Mouse (Mus musculus) inflammation-experienced regulatory T-cells (primary cell): Measurements from ENCODE around the gene Synpo2l. TPM values are rescaled to one million over a fixed set of nuclear protein-coding genes. Genes with fewer than 3 reads are reported as not detected.

ENCODE experiments used
- polyA plus RNA-seq, 2 experiments: library from polyadenylated mRNA; unstranded; fragments of 100-300 nt; shearing (Covaris generic); gene quantifications; one replicate each; pipeline ENCODE4 v1.2.1; 2017

Gene Synpo2l
- under 1 TPM; 0.14 to 0.37 TPM for polyA plus RNA-seq

DNA sequence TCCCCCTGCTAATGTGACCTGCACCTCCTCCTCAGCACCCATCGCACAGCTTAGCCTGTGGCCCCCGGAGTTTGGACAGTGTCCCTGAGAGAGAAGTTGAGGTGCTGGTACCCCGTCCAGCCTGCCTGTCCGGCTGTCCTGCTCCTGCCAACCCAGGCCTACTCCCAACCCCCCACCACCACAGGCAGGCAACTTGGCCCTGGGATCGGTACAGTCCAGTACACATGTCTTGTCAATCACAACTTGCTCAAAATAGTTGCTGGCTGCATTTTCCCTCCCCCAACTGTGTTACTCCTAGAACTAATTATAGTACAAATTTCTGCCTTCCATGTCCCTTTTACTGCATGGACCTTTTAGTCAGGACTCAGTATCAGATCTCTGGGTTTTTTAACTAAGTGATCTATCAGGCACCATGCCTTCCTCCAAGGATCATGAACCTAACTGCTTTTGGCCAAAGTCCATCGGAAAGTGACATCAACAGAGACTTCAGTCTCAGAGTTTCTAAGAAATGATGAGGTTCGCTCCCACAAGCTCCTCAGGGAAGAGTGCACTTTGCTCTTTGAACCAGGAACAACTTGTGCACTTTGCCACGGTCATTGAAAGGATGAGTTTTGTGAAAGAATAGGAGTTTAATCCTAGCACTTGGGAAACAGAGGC lies at the start of gene Synpo2l:
TSS of gene Synpo2l (minus strand) at position 201 of the 657 bp plus-strand sequence.

DNA sequence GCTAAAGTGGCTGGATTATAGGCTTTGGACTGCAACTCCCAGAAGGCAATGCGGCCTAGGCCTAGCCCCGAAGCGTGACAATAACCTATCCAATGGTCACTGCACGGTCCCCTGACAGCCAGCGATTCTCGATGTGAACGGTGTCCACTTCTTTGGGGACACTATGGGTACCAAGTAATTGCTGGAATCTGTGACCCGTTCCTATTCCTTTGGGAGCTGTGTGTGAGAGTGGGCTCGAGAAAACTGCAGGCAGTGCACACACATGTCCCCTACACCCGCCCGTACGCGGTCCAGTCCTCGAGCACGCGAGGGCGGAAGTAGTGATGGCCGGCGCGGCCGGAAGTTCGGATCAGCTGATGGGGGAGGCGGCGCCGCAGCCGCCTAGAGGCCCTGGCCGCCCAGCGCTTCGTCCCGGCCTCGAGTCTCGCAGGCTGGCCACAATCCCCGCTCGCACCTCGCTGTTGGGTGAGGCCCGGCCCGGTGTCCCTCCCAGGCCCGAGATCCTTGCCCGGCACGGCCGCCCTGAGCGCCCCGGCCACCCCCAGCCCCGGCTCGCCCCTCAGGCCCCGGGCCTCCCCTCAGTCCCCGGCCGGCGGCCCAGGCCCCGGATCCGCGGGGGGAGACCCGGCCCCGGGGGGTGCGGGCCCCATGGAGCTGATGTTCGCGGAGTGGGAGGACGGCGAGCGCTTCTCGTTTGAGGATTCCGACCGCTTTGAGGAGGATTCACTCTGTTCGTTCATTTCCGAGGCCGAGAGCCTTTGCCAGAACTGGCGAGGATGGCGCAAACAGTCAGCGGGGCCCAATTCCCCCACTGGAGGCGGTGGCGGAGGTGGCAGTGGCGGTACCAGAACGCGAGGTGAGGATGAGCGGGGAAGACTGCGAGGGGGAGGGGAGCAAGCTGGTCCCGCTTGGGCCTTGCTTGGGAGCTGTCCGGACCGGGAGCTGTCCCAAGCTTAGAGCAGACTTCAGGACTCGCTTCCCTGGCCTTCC lies 39.3 kb upstream of the Synpo2l start, which contains the start of gene Zswim8:
TSS of gene Zswim8 (plus strand) at position 352 of the 990 bp plus-strand sequence.

DNA sequence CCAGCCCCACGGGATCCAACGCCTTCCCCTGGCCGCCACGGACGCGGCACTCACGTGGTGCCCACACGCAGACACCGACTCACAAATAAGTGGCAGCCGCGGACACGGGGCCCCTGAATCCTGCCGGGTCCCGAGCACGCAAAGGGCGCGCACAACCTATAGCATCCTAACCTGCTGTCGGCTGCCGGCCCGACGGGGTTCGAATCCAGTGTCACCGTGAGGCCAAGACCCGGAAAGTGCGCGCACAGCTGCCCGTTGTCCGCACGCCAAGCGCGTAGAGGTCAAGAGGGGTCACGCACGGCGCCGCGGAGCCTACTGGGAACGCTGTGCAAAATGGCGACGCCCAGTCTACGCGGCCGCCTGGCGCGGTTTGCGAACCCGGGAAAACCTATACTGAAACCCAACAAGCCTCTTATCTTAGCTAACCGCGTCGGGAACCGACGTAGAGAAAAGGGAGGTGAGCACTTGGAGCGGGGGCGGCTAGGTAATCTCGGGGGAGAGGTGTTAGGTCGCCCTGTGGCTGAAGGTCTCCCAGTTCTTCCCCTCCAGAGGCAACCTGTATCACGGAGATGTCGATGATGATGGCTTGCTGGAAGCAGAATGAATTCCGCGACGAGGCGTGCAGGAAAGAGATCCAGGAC lies 34.7 kb upstream of the Synpo2l start, which contains the start of gene Chchd1:
TSS of gene Chchd1 (plus strand) at position 266 of the 641 bp plus-strand sequence.

DNA sequence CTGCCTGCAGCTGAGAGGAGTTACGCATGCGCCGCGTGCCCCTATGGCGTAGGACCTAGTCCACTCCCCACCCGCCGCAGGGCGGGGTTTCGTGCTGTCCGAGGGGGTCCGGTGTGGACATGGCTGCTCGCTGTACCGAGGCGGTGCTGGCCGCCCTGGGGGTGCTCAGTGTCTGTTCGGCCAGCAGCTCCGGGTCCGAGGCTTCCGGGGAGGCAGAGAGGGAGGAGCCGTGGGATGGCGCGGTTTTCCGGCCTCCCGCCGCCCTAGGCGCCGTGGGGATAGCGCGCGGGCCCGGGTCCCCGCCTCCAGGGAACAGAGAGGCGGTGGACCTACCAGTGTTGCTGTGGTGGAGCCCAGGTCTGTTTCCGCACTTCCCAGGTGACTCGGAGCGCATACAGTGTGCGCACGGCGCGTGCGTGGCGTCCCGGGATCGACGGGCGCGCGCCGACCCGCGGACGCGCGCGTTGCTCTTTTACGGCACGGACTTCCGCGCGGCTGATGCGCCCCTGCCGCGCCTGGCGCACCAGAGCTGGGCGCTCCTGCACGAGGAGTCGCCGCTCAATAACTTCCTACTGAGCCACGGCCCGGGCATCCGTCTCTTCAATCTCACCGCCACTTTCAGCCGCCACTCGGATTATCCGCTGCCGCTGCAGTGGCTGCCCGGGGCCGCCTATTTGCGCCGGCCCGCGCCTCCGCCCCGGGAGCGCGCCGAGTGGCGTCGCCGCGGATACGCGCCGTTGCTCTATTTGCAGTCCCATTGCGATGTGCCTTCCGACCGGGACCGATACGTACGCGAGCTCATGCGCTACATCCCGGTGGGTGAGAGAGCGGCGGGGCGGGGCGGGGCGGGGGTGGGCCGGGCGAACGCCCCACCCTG lies 27.0 kb upstream of the Synpo2l start, which contains the start of gene Fut11:
TSS of gene Fut11 (plus strand) at position 85 of the 877 bp plus-strand sequence.

DNA sequence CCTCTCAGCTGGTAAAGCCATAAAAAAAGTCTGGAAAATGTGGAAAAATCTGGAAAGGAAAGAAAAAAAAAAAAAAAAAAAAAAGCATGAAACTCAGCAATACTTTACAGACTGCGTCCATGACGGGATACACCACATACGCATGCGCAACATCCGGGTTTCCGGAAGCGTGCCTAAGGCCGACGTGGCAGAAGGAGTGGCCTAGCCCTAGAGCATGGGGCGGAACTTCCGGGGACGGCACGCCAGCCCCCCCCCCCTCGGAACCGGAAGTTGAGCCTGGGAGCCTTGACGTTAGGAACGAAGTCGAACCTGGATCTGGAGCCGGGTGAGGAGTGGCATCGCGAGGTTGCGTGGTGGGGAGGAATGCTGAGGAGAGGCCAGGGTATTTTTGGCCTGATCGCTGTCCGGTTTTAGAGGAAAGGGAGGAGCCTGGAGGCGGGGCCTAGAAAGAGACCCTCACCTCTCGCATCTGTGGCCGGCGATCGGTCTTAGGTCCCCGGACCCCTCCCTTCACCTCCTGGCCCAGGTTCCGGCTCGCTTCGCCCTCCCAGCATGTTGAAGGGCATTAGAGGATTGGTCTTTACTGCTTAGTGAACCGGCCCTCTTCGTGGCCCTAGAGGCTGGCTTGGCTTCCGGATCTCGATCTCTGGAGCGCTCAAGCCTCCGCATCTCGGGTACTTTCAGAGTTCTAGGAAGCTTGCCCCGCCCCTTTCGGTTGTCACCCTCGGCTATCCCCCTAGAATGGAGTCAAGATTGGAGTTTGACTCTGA lies 6.1 kb upstream of the Synpo2l start, which contains the start of gene Sec24c:
TSS of gene Sec24c (plus strand) at position 245 of the 770 bp plus-strand sequence.

DNA sequence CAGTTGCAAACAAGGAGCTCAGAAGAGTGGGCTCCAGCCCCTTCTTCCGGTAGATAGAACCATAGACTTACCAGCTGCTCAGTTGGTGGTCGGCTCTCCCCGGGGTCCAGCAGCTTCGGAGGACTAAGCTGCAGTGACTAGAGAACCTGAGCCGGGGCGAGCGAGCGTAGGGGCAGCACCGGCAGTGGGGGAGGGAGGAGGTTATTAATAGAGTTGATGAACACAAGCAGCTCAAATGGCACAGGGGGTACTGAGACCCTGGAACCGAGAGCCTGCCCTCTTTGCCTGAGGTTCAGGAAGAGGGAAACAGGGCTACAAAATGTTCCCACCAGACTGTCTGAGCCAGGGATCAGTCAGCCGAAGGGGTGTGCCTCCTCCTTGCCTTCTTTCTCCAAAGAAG lies 11.8 kb downstream of the Synpo2l start, which contains the start of gene Myoz1:
TSS of gene Myoz1 (minus strand) at position 180 of the 400 bp plus-strand sequence.

DNA sequence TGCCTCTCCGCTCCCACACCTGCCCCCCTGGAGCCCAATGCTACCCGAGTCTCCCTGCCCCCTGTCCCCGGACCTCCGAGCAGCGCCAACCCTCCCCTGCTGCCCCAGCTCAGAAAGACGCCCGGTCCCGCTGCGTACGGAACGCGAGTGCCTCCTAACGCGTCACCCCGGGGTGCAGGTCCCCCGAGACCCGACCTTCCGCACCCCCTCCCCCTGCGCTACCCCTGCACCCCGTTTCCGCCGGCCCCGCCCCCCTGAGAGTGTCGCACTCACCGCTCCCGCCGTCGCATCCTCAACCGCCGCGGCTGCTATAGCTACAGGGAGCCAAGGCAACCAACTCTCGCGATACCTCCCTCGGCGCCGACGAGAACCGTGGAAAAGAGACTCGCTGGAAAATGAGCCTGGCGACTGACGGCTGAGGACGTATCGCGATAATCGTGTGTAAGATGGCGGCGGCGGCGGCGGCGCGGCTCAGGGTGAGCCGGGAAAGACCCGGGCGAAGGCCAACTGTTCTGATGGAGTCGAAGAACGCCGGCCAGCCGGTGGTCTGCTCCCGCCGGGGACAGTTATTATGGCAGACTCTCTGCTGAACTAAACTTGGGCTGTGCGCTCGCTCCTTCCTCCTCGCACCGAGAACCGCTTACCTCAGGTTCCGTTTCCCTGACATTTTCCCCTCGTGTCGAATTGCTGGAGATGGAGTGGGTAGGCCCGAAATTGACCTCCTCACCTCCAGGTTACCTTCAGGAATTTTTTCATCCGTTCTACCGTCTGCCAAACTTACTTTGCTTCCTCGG lies 27.3 kb downstream of the Synpo2l start, which contains the start of gene Usp54:
TSS of gene Usp54 (minus strand) at position 420 of the 794 bp plus-strand sequence.

Other genes with a start within 250 kb of the Synpo2l start
- under 1 TPM; 0.37 to 0.50 TPM for gene Cfap70, start 216.1 kb downstream of the Synpo2l start, polyA plus RNA-seq
- 10 to 100 TPM; 53.2 to 67.1 TPM for gene Anxa7, start 188.2 kb downstream of the Synpo2l start, polyA plus RNA-seq
- 1 to 10 TPM in 1 of 2 experiments, under 1 TPM in 1; 0.31 to 1.8 TPM for gene Mss51, start 171.5 kb downstream of the Synpo2l start, polyA plus RNA-seq
- gene Ppp3cb, start 121.8 kb downstream of the Synpo2l start, polyA plus RNA-seq: 10 to 100 TPM; 21.2 to 26.0 TPM
- gene Usp54, start 27.3 kb downstream of the Synpo2l start, polyA plus RNA-seq: 1 to 10 TPM in 1 of 2 experiments, under 1 TPM in 1; 0.78 to 3.6 TPM
- 1 to 10 TPM in 1 of 2 experiments, not detected in 1; 4.7 TPM for gene Myoz1, start 11.8 kb downstream of the Synpo2l start, polyA plus RNA-seq
- gene Sec24c, start 6.0 kb upstream of the Synpo2l start, polyA plus RNA-seq: 100 to 1,000 TPM; 211 to 253 TPM
- 10 to 100 TPM; 11.4 to 24.7 TPM for gene Fut11, start 26.6 kb upstream of the Synpo2l start, polyA plus RNA-seq
- 100 to 1,000 TPM; 100 to 109 TPM for gene Chchd1, start 34.7 kb upstream of the Synpo2l start, polyA plus RNA-seq
- 10 to 100 TPM; 42.7 to 46.8 TPM for gene Zswim8, start 39.2 kb upstream of the Synpo2l start, polyA plus RNA-seq
- gene Ndst2, start 66.2 kb upstream of the Synpo2l start, polyA plus RNA-seq: 10 to 100 TPM; 45.7 to 68.8 TPM
- gene Camk2g, start 125.7 kb upstream of the Synpo2l start, polyA plus RNA-seq: 10 to 100 TPM in 1 of 2 experiments, 1 to 10 TPM in 1; 7.8 to 12.4 TPM
- gene Plau, start 168.3 kb upstream of the Synpo2l start, polyA plus RNA-seq: not detected